In genomic region chr1:149289725-149290124, GRCm38 (mm10) we compare ENCODE assay signal across 25 mouse cellular contexts.
"Had no signal": no experiment of that assay in that cellular context is flagged by ENCODE, and none has a peak within 500 bp of the region (broad histone marks: within the 10 kb centered on the region; RNA-seq: fewer than 3 reads in every experiment).

No protein-coding gene starts in this region.

- DNase-seq: cerebellum, adult 9-10 months; cerebellum, adult 9-11 months; cerebellum, postnatal 14 days; cerebellum, postnatal 25 days; cerebellum, postnatal 36 days; embryo, embryonic 11 days; forebrain, postnatal 0 days; gastrocnemius, adult 2 months; gastrocnemius, postnatal 10 days; gastrocnemius, postnatal 14 days; gastrocnemius, postnatal 25 days; gastrocnemius, postnatal 36 days; heart, adult 11 months; heart, adult 18-20 months; heart, adult 2 months had no signal

- H3K9ac ChIP-seq: embryonic facial prominence, embryonic 12.5 days; embryonic facial prominence, embryonic 13.5 days; embryonic facial prominence, embryonic 15.5 days; forebrain, embryonic 12.5 days; forebrain, embryonic 13.5 days; forebrain, embryonic 15.5 days; forebrain, postnatal 0 days had no signal

- H3K9me3 ChIP-seq: embryonic facial prominence, embryonic 10.5 days; embryonic facial prominence, embryonic 12.5 days; embryonic facial prominence, embryonic 13.5 days; embryonic facial prominence, embryonic 15.5 days; forebrain, embryonic 10.5 days; forebrain, embryonic 12.5 days; forebrain, embryonic 13.5 days; forebrain, embryonic 15.5 days; heart, embryonic 10.5 days had no signal

- H3K36me3 ChIP-seq: embryonic facial prominence, embryonic 10.5 days; embryonic facial prominence, embryonic 12.5 days; embryonic facial prominence, embryonic 13.5 days; embryonic facial prominence, embryonic 15.5 days; forebrain, embryonic 10.5 days; forebrain, embryonic 12.5 days; forebrain, embryonic 15.5 days; heart, embryonic 10.5 days had no signal

- H3K27me3 ChIP-seq: embryonic facial prominence, embryonic 12.5 days; embryonic facial prominence, embryonic 13.5 days; embryonic facial prominence, embryonic 15.5 days; forebrain, embryonic 12.5 days; forebrain, embryonic 13.5 days; forebrain, embryonic 15.5 days had no signal

- H3K27ac ChIP-seq: embryonic facial prominence, embryonic 10.5 days; embryonic facial prominence, embryonic 12.5 days; embryonic facial prominence, embryonic 13.5 days; embryonic facial prominence, embryonic 15.5 days; forebrain, embryonic 10.5 days; forebrain, embryonic 12.5 days; forebrain, embryonic 13.5 days; forebrain, embryonic 15.5 days; gastrocnemius, adult 2 months; heart, adult 2 months; heart, embryonic 10.5 days had no signal

- H3K4me3 ChIP-seq: embryonic facial prominence, embryonic 10.5 days; embryonic facial prominence, embryonic 12.5 days; embryonic facial prominence, embryonic 13.5 days; embryonic facial prominence, embryonic 15.5 days; erythroblast, embryonic 14.5 days; forebrain, embryonic 10.5 days; forebrain, embryonic 12.5 days; forebrain, embryonic 13.5 days; forebrain, embryonic 15.5 days; gastrocnemius, adult 2 months; heart, adult 2 months; heart, embryonic 10.5 days had no signal

- H3K4me1 ChIP-seq: embryonic facial prominence, embryonic 10.5 days; embryonic facial prominence, embryonic 12.5 days; embryonic facial prominence, embryonic 13.5 days; embryonic facial prominence, embryonic 15.5 days; forebrain, embryonic 10.5 days; forebrain, embryonic 12.5 days; forebrain, embryonic 13.5 days; forebrain, embryonic 15.5 days; heart, embryonic 10.5 days had no signal
